Mouse (Mus musculus): ENCODE measurements around the gene Cdc42bpa.

Cdc42bpa gene

DNA sequence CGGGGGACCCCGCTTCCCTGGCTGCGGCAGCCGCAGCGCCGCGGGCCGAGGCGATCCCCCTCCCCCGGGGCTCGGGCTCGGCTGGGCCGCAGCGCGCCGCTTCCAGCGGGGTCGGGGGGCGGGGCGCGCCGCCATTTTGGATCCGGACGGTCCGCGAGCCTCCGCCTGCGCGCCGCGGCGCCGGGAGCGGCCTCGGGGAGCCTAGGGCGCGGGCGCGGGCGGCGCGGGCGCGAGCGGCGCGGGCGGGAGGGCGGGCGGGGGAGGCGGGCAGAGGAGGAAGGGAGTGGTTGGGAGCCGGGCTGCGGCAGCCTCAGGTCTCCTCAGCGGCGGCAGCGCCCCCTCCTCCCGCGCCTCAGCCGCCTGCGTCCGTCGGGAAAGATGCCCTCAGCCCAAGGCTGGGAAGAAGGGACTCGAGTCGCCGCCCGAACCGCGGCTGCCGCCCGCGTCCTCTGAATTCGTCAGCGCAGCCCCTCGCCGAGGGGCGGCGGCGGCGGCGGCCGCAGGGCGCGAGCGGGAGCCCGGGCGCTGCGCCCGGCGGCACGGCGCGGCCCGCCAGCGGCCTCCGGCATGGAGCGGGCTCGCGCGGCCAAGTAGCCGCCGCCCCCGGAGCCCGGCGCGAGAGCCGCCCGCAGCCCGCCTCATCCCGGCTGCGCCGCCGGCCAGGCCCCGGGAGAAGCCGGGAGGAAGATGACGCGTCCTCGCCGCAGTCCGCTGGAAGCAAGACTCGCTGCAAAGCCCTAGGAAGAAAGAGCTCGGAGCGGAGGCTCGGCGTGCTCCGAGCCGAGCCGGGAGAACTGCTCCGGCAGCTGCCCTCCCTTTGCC is at the start of gene Cdc42bpa:
TSS of gene Cdc42bpa (plus strand) at position 752 of the 822 bp plus-strand sequence.
- peak; percentile 76 to 84 for DNase-seq (ENCODE audit: low spot score in 2 of 2)

DNA sequence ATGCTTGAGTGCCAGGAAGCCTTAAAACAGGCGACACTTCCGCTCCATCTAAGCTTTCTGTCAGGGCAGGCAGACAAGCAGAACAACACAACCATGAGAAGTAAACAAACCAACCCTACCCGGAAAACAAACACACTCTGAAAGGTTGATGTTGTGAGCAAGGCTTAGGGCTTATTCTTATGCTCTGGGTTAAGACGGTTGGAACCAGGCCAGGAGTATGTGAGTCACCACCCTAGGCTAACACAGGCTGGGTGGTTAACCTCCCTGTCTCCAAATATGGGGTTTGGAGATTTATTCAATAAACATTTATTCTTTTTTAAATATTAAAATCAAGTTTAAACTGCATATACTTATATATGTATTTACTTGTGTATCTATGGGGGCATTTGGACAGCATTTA is 46.8 kb upstream of the Cdc42bpa start:
- DNase-seq (ENCODE audit: low spot score in 2 of 2), result no peak

DNA sequence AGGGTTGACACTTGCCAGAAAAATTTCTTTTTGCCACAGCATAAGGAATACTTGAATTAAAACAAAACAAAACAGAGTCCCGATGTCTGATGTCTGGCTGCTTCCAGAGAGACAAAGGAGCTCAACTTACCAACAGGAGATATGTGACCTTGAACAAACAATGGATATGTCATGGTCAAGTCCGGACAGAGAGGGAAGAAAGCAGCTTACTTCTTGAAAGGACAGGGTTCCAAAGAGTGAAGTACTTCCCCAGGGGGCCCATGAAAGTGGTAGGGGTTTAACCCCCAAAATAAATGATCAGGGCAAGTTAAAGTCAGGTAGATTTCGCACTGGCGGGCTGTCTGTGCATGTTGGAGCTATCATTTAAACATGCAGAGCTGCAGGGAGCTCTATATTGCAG is 43.2 kb upstream of the Cdc42bpa start:
- no peak for DNase-seq (ENCODE audit: low spot score in 2 of 2)

DNA sequence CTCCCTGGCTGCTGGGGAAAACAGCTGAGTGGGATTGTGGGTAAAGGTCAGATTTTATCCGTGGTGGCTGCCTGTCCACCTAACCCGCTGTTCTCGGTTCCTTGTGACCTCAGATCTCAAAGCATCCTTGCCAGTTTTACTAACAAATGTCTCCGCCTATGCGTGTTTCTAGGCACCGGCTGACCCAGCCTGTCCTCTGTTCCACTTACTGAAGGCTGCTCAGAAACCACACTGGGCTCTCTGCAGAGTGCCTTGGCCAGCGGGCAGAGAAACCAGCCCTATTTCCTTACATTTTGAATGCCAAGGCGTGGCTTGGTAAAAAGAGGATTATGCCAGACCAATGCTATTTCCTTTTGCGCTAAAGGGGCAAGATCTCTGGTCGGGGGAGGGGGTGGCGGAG is 42.8 kb upstream of the Cdc42bpa start:
- no peak for DNase-seq (ENCODE audit: low spot score in 2 of 2)

DNA sequence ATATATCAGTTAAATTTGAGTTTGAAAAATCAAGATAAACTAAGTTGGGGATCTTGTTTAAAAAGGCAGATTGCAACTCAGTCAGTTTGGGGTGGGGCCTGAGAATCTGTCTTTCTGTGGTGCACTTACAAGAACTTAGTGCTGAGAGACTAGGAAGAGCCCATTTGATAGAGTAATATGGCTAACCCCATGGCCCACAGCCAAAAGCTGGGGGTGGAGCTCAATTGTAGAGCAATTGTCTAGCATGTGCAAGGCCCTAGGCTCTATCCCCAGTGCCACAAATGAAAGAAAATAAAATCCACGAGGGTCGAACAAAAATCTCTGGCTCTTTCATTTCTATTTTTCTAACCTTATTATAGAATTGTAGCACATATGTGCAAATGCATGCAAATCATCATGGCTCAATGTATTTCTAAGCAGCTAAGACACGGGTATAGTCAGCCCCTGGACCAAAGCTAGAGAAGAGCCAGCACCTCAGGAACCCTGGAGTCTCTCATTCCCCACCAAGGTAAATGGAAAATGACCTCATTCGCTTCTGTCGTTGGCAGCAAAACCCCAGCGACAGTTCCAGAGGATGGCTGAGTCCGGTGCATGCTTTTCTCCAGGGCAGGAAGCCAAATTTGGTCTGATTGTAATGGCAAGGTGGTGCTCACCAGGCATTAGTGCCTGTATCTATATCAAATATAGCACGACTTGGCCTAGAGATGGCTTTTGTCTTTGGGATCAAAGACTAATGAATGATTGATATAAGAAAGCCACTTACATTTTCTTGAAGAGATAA is 40.4 kb upstream of the Cdc42bpa start:
- no peak for DNase-seq (ENCODE audit: low spot score in 2 of 2)

DNA sequence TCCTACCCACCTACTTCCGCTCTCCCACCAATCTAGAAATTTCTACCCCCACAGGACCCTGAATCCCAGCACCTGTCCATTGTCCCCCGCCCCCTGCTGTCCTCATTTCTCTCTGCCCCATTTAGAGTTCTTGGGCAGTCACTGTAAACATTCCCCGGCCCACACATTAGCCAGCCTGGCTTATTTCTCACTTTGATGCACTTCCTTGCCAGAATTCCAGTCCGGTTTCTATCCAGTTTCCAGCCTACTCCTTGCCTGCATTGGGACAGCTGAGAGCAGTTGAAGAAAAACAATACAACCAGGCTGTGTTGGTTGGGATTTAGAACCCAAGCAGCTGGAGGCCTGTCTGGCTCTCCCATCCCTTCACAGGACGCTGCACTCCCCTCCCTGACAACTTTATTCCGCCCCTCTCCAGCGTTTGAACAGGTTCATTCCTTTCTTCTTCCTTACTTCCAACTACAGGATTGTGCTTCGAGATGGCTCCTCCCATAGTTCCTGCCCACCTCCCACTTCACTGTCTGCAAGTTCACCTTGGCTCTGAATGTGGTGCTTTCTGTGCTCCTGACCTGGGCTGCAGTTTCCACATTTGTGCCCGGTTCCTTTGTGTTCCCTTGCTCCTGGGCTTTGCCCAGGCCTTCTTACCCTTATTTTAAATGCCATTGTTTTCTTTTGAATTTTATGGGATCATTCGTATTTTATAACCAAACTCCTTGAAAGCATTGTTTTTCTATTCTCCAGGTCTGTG is 36.4 kb upstream of the Cdc42bpa start:
- DNase-seq (ENCODE audit: low spot score in 2 of 2), result peak in 1 of 2 experiments; percentile 49

DNA sequence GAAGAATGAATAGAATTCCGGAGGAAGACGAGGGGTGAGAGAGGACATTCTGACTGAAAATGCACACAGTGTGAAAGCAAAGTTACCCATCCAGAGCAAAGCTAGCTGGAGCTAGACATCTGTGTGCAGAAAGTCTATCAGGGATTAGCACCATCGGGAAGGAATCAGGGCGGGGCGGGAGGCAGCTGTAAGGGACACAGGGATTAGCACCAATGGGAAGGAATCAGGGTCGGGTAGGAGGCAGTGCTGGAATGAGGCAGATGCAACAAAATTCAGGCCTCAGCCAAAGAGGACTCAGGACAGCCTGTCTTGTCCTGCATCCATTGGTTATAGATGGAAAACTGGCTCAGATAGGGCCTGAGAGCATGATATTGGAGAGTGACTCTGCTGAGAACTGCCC is 34.0 kb upstream of the Cdc42bpa start:
- no peak for DNase-seq (ENCODE audit: low spot score in 2 of 2)

DNA sequence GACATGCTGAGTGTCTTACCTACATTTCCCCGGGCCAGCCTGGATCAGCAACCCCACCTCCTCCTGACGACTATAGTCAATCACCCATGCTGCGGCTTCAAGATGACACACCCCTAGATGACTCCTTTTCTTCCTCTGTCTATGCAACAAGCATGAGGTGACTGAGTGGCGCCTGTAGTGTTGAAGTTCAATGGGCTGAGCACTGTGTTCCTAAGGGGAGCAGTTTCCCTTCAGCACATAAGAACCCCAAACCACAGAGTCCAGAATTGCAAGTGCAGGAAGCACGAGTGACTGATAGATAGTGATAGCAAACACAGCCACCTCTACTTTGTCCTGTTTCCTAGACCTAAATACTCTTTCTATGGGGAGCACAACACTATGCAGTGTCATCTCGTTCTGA is 33.2 kb upstream of the Cdc42bpa start:
- peak in 1 of 2 experiments; percentile 44 for DNase-seq (ENCODE audit: low spot score in 2 of 2)

DNA sequence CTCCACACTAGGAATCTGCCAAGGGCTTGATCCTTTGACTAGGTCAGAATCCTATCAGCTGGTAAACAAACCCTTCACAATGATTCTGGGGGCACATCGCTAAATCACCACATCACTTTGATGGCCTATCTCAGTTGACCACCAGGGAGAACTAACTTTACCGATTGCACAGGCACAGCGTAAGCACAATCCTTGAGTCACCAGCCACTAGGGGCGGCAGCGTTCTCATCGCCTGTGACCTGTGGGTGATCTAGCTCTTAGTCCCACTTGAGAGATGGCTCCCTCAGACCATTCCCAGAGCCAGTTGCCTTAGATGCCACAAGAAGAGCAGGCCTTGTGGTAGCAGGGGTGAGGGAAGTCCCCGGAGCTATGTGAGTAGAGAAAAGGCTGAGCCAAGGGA is 31.4 kb upstream of the Cdc42bpa start:
- DNase-seq (ENCODE audit: low spot score in 2 of 2), result no peak

DNA sequence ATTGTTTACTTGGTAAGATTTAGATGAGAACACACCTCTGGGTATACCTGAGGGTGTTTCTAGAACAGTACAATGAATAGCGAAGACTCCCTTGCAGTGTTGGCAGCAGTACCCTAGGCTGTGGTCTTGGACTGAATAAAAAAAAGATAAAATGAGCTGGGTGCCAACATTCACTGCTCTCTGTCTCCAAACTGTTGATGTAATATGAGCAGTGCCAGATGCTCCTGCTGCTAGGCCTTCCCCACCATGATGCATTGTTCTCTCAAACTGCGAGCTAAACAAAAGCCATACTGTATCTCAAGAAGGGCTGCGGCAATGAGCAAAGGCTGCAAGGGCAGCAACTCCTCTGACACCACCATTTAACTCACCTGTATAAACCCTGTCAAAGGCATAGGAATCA is 29.0 kb upstream of the Cdc42bpa start:
- no peak for DNase-seq (ENCODE audit: low spot score in 2 of 2)

DNA sequence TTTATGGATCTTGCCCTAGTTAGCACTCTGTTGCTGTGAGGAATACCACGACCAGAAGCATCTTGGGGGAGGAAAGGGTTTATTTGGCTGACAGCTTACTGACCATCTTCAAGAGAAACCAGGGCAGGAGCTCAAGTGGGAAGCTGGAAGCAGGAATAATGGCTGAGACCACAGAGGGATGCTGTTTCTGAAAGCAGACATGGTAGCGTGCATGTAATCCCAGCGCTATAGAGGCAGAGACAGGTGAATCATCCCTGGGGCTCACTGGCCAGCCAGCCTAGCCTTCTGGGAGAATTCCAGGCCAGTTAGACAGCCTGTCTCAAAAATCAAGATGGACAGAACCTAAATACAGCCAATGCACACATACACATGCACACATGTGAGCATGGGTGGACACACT is 26.2 kb upstream of the Cdc42bpa start:
- no peak for DNase-seq (ENCODE audit: low spot score in 2 of 2)

DNA sequence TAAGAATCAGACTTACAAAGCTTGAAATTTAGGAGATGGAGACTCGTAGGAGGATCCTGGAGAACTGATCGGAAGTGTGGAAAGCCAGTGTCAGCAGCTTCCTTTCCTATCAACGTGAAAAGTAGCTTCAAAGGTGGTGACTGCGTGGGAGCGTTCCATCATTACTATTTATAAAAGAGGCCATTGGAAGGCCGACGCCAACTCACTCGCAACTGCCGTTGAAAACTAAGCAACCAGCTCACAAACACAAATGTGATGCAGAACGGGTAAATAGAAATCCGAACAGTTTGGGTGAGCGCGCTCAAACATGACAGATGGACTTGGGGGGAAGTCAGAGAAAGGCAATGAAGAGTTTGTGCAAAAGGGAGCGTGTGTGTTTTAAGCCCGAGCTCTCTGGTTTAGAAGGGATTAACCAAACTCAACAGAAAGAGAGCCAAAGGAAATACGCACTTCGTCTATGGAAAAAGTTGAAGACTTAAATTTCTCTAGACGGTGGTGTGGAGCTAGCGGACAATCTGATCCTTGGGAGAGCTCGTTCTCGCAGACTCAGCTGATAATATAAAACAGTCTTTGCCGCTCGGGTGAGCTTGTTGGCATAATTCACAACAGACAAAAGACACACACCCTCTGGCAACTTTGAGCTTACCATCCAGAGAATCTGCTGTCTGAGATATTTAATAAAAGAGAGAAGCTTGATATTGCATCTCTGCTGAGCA is 20.0 kb upstream of the Cdc42bpa start:
- DNase-seq (ENCODE audit: low spot score in 2 of 2), result no peak

DNA sequence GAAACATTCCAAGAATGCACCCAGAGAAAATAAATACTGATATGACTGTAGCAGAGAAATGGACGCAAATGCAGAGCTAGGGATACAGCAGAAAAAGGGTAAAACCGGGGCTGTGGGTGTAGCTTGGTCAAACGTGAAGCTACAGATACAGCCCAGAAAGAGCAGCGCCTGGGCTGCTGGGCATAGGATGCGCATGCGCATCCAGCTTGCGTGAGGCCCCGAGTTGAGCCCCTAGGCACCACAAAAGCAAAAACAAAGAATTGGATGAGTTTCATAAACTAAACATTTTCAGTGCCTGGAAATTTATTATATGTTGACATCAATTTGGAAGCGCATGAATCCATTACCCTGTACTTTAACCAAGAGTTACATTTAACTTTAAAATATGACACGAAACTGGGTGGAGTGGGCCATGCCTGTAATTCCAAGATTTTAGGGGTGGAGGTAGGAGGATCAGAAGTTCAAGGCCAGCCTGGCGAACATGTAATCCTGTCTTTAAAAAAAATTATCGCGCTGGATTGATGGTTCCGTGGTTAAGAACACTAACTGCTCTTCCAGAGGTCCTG is 19.4 kb upstream of the Cdc42bpa start:
- no peak for DNase-seq (ENCODE audit: low spot score in 2 of 2)

DNA sequence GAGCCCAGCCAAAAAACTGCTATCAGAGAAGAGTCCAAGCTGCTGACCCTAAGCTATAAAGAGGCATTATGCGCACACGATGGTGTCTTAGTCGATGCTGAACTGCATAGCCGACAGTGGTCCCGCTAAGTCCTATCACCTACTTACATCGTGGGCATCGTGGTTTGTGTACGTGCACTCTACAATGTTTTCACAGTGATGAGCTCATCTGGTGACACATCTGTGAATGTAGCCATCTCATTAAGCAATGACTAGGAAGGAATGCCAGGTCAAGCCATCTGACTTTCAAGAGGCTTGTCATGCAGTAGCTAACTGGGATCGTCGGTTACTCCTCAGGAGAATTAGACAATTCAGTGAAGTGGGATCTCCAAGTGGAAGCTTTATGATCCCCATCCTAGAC is 15.3 kb upstream of the Cdc42bpa start:
- DNase-seq (ENCODE audit: low spot score in 2 of 2), result no peak

DNA sequence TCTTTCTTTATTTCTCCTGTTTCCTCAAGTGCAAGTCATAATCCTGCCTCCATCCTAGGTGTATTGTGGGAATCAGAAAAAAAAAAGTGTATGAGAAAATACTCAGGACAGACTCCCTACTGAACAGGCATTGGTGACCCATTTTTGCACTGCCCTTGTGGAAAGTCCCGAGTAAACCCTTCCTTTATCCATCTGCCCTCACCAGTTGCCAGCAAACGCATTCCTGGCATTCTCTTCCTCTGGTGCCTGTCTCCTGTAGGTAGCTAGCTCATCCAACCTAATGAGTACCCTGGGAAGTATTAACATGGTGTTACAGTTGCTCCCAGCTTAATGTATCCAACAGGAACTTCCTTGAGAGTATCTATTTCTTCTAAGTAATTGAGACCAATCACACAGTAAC is 13.7 kb upstream of the Cdc42bpa start:
- no peak for DNase-seq (ENCODE audit: low spot score in 2 of 2)

DNA sequence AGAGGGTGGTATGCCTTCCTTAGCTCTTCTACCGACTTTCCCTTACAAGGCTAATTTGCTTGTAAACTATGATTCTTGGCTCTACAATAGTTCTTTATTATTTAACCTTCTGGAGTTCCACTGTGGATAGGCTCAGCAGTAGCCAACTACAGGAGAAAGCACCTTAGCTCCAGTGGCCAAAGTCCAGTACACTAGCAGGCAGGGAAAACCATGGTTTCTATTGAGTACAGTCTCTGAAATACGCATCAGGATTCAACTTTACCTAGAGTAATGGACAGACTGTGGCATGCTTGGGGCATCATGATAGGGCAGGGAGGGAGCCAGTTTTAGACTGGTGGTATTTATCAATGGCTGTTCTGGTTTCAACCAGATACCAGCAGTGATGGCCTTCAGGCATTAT is 12.6 kb upstream of the Cdc42bpa start:
- no peak for DNase-seq (ENCODE audit: low spot score in 2 of 2)

DNA sequence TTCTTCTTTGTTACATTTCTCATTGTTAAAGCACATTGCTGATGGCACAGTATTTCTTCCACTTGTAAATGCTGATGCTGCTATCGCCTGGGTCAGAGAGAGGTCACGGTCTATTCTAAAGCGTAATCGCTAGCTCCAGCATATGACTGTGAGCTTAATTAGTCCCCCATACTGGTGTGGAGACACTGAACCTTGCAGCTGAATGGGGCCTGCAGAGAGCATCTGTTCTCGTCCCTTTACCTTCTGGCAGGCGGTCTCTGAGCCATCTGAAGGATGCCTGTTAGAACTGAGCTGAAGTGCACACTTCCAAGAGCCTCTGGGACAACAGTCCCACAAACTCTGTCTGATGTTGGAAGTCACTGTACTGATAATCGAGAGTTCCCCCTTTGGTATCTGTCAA is 8.7 kb upstream of the Cdc42bpa start:
- peak in 1 of 2 experiments; percentile 46 for DNase-seq (ENCODE audit: low spot score in 2 of 2)

DNA sequence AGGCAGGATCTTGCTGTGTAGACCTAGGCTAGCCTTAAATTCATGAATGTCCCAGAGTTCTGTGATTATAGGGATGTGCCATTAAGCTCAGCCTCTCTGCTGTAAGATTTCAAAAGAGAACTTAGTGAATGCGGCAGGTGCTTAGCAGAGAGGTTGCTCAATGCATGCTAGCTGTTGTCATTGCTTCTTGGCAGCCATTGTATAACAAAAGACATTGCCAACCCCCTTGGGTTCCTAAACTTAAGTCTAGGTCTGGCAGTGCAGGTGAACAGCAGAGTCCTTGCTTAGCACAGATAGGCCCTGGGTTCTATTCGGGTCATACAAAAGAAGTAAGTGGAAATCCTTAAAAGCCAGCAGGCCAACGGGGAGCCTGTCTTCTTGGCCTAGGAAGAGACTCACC is 7.0 kb upstream of the Cdc42bpa start:
- no peak for DNase-seq (ENCODE audit: low spot score in 2 of 2)

DNA sequence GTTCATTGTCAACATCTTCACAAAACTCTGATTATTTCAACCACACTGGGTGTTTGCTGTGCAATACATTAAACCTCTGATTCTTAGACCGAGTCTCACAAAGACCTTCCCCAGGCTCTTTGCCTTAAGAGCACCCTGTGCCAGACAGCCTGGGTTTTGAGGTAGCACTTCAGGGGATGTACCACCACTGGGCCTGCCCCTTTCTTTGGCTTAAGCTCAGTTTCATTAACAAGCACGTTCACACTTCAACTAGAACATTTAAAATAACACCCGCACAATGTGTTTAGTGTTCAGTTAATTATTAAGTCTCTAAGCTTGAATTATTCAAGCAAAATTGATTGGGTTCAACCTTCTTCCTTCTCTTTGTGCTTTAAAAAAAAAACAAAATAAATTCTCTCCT is 2.8 kb upstream of the Cdc42bpa start:
- no peak for DNase-seq (ENCODE audit: low spot score in 2 of 2)

DNA sequence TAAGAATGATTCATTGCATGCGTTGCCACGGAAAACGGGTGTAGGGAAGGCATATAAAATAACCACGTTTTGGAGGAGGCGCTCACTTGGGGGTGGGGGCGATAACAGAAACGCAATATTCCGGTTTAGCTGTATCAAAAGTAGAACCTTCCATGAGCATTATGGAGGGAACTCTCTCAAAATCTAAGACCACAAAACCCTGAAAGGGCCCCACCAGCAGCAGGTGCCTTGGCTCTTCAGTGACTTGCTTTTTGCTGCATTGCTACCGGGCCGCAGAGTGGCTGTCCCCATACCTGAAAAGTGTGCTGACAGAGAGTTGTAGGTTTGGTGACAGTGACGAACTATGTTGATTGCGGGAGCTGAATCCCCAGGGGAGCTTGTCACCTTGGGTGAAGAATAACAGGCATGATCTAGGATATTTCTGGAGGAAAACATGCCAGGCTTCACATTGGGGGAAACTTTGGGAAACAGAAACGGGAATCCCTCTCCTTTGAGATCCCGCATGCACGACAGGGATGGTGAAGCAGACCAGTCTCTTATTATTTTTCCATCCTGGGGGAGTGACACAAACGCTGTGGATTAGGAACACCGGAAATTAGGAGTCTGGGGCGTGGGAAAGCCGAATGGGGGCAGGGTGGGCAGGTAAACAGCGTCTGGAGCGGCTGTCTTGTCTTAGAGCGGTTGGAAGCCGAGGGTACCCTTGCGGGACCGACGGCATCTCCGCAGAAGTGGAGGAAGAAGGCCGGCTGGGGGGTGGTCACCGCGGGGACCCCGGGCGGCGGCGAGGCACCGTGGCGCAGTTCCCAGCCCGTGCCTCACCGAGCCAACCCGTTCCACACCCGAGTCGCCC is 1.2 kb upstream of the Cdc42bpa start:
- no peak for DNase-seq (ENCODE audit: low spot score in 2 of 2)

DNA sequence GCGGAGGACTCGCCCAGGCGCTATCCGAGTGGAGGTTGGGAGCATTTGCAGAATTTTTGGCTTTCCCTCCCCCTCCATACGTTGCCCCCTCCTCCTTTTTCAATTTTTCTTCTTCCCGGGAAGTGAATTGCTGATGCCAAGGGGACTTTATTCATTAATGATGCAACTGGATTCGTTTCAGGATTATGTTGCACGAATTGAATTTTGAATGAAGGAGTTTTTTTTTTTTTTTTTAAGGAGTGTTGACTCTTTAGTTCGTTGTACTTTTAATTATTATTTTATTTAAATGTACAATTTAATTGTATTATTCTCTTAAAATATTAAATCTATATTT is 238 bp downstream of the Cdc42bpa start:
- no peak for DNase-seq (ENCODE audit: low spot score in 2 of 2)

All from urinary bladder, postnatal 4 days (tissue).